Mouse (Mus musculus): ENCODE measurements around the gene Sult2a8. TPM values are rescaled to one million over a fixed set of nuclear protein-coding genes. Genes with fewer than 3 reads are reported as not detected.

Sult2a8 gene
- polyA plus RNA-seq, 1 experiment from 2014 or later = not detected

Other genes with a start within 250 kb of the Sult2a8 start
- not detected in 2 replicates for gene Sult2a6, start 191.9 kb downstream of the Sult2a8 start, polyA plus RNA-seq (2015; fragmentation: Nextera tagmentation; extraction: Ambion mirVana)
- gene Obox8, start 113.2 kb downstream of the Sult2a8 start, polyA plus RNA-seq (2015; fragmentation: Nextera tagmentation; extraction: Ambion mirVana) = not detected in 2 replicates
- gene Sult2a7, start 47.5 kb upstream of the Sult2a8 start, polyA plus RNA-seq (2015; fragmentation: Nextera tagmentation; extraction: Ambion mirVana) = not detected in 2 replicates
- gene Vmn1r90, start 116.7 kb upstream of the Sult2a8 start, polyA plus RNA-seq (2015; fragmentation: Nextera tagmentation; extraction: Ambion mirVana) = 0.15 and 0.17 TPM in 2 replicates
- not detected in 2 replicates for gene Obox7, start 212.7 kb upstream of the Sult2a8 start, polyA plus RNA-seq (2015; fragmentation: Nextera tagmentation; extraction: Ambion mirVana)

All from forebrain, embryonic 16.5 days (tissue).